Mouse (Mus musculus) neural tube, embryonic 13.5 days (tissue): Measurements from ENCODE around the gene Rab7b. TPM values are rescaled to one million over a fixed set of nuclear protein-coding genes. Genes with fewer than 3 reads are reported as not detected.

Experiments used
- ATAC-seq: fragments of 200-750 bp; cut with Nextera tagmentation; 2 replicates; pipeline ENCODE4 v1.8.0; 2017; ENCODE audit warnings: low read depth, mild to moderate bottlenecking, moderate TSS enrichment, moderate library complexity
- H3K27ac ChIP-seq: fragments of 300-500 bp; sonication (generic); replicated peaks from 2 replicates; pipeline ENCODE4 v1.5.1; 2015; ENCODE audit warnings: moderate library complexity, mild to moderate bottlenecking, inconsistent platforms
- H3K27me3 ChIP-seq: fragments of 300-500 bp; sonication (generic); 2 replicates; pipeline ENCODE4 v1.6.1; 2015; ENCODE audit warnings: mild to moderate bottlenecking, inconsistent platforms
- H3K36me3 ChIP-seq: fragments of 300-500 bp; sonication (generic); 2 replicates; pipeline ENCODE4 v1.6.1; 2015; ENCODE audit warnings: mild to moderate bottlenecking, inconsistent platforms
- H3K4me1 ChIP-seq: fragments of 300-500 bp; sonication (generic); replicated peaks from 2 replicates; pipeline ENCODE4 v1.6.1; 2015; ENCODE audit warnings: inconsistent platforms
- H3K4me2 ChIP-seq: fragments of 300-500 bp; sonication (generic); 2 replicates; pipeline ENCODE4 v1.6.1; 2015; ENCODE audit warnings: inconsistent platforms, mild to moderate bottlenecking, moderate library complexity
- H3K4me3 ChIP-seq: fragments of 300-500 bp; sonication (generic); 2 replicates; pipeline ENCODE4 v1.5.1; 2015; ENCODE audit warnings: mild to moderate bottlenecking, inconsistent platforms
- H3K9ac ChIP-seq: fragments of 300-500 bp; sonication (generic); 2 replicates; pipeline ENCODE4 v1.6.1; 2015; ENCODE audit warnings: moderate library complexity, mild to moderate bottlenecking, inconsistent platforms
- H3K9me3 ChIP-seq: fragments of 300-500 bp; sonication (generic); 2 replicates; pipeline ENCODE4 v1.6.1; 2016; ENCODE audit warnings: inconsistent platforms
- whole genome bisulfite sequencing: fragments of 180-500 bp; shearing (Covaris S2); methylation state at CpG from one replicate; pipeline ENCODE4 v1.1.7; 2015; 5-methylcytosine and 5-hydroxymethylcytosine counted together
- polyA plus RNA-seq: library from polyadenylated mRNA; unstranded; fragments of >200 nt; fragmentation: Nextera tagmentation; extraction: Ambion mirVana; gene quantifications from 2 replicates; pipeline ENCODE4 v1.2.1, GENCODE M21; 2015

The Rab7b gene
- polyA plus RNA-seq, 1 experiment from 2014 or later = 1.8 TPM

GRCm38 (mm10) chr1:131749706-131750545 is 61.4 kb downstream of the Rab7b start:
- no peak overlapping the region for H3K9ac ChIP-seq
- no peak overlapping the region for H3K4me3 ChIP-seq
- H3K36me3 ChIP-seq = no peaks in the 10 kb centered on the region
- WGBS = 75% methylated on average over 15 of the region's 15 CpGs
- H3K9me3 ChIP-seq = no peaks in the 10 kb centered on the region
- no peaks in the 10 kb centered on the region for H3K27me3 ChIP-seq
- H3K4me1 ChIP-seq = no peaks in the 10 kb centered on the region
- H3K4me2 ChIP-seq = no peak overlapping the region
- ATAC-seq = no peak
- H3K27ac ChIP-seq = no peak overlapping the region

- Histone ChIP-seq H3K4me2 (no peak overlapping the region), H3K9ac (no peak overlapping the region), H3K4me1 (no peaks in the 10 kb centered on the region), H3K4me3 (no peak overlapping the region), H3K9me3 (no peaks in the 10 kb centered on the region), H3K36me3 (no peaks in the 10 kb centered on the region), H3K27me3 (no peaks in the 10 kb centered on the region), H3K27ac (no peak overlapping the region)
- ATAC-seq = no peak
- WGBS = 75% methylated on average over 3 of the region's 3 CpGs
Observed at GRCm38 (mm10) chr1:131751181-131751890, 62.8 kb downstream of the Rab7b start.

- no peak overlapping the region for H3K4me3 ChIP-seq
- ATAC-seq = no peak
- WGBS = 65% methylated on average over 10 of the region's 10 CpGs
Observed at GRCm38 (mm10) chr1:131751891-131752311, 63.4 kb downstream of the Rab7b start.

GRCm38 (mm10) chr1:131754212-131754829 is 65.8 kb downstream of the Rab7b start:
- Histone ChIP-seq H3K27ac (no peak overlapping the region), H3K36me3 (no peaks in the 10 kb centered on the region), H3K4me1 (no peaks in the 10 kb centered on the region), H3K9me3 (no peaks in the 10 kb centered on the region), H3K9ac (no peak overlapping the region), H3K4me2 (no peak overlapping the region), H3K27me3 (no peaks in the 10 kb centered on the region), H3K4me3 (no peak overlapping the region)
- 84% methylated on average over 3 of the region's 3 CpGs for WGBS
- no peak for ATAC-seq

More at GRCm38 (mm10) chr1:131751891-131752311, 63.4 kb downstream of the Rab7b start:
- H3K9ac ChIP-seq = no peak overlapping the region
- no peak overlapping the region for H3K27ac ChIP-seq
- no peaks in the 10 kb centered on the region for H3K27me3 ChIP-seq
- no peak overlapping the region for H3K4me2 ChIP-seq
- H3K36me3 ChIP-seq = no peaks in the 10 kb centered on the region
- no peaks in the 10 kb centered on the region for H3K4me1 ChIP-seq
- H3K9me3 ChIP-seq = no peaks in the 10 kb centered on the region

GRCm38 (mm10) chr1:131754916-131755315 is 66.4 kb downstream of the Rab7b start:
- ATAC-seq = no peak
- H3K4me3 ChIP-seq = no peak overlapping the region
- H3K27ac ChIP-seq = no peak overlapping the region
- H3K9me3 ChIP-seq = no peaks in the 10 kb centered on the region
- no peaks in the 10 kb centered on the region for H3K36me3 ChIP-seq
- H3K9ac ChIP-seq = no peak overlapping the region
- no peaks in the 10 kb centered on the region for H3K27me3 ChIP-seq
- no peaks in the 10 kb centered on the region for H3K4me1 ChIP-seq
- WGBS = 94% methylated on average over 4 of the region's 4 CpGs
- H3K4me2 ChIP-seq = no peak overlapping the region

GRCm38 (mm10) chr1:131757211-131757610 is 68.7 kb downstream of the Rab7b start:
- 95% methylated on average over 6 of the region's 6 CpGs for WGBS
- Histone ChIP-seq H3K36me3 (no peaks in the 10 kb centered on the region), H3K4me1 (no peaks in the 10 kb centered on the region), H3K27ac (no peak overlapping the region), H3K4me3 (no peak overlapping the region), H3K9ac (no peak overlapping the region), H3K9me3 (no peaks in the 10 kb centered on the region), H3K27me3 (no peaks in the 10 kb centered on the region), H3K4me2 (no peak overlapping the region)
- ATAC-seq = no peak

GRCm38 (mm10) chr1:131758796-131759195 is 70.3 kb downstream of the Rab7b start:
- no peaks in the 10 kb centered on the region for H3K9me3 ChIP-seq
- no peak for ATAC-seq
- no peak overlapping the region for H3K27ac ChIP-seq
- H3K36me3 ChIP-seq = no peaks in the 10 kb centered on the region
- WGBS = 66% methylated on average over 7 of the region's 7 CpGs
- H3K4me2 ChIP-seq = no peak overlapping the region
- no peak overlapping the region for H3K9ac ChIP-seq
- no peak overlapping the region for H3K4me3 ChIP-seq
- no peaks in the 10 kb centered on the region for H3K4me1 ChIP-seq
- no peaks in the 10 kb centered on the region for H3K27me3 ChIP-seq

- H3K36me3 ChIP-seq = no peaks in the 10 kb centered on the region
- H3K27me3 ChIP-seq = no peaks in the 10 kb centered on the region
- no peak overlapping the region for H3K4me3 ChIP-seq
- H3K9me3 ChIP-seq = no peaks in the 10 kb centered on the region
- ATAC-seq = no peak
- no peak overlapping the region for H3K9ac ChIP-seq
- H3K4me1 ChIP-seq = no peaks in the 10 kb centered on the region
- WGBS = 75% methylated on average over 9 of the region's 9 CpGs
- H3K27ac ChIP-seq = no peak overlapping the region
- H3K4me2 ChIP-seq = no peak overlapping the region
Observed at GRCm38 (mm10) chr1:131759667-131760427, 71.4 kb downstream of the Rab7b start.

- no peak overlapping the region for H3K4me3 ChIP-seq
- ATAC-seq = no peak
Observed at GRCm38 (mm10) chr1:131760428-131760820, 71.9 kb downstream of the Rab7b start.

GRCm38 (mm10) chr1:131761079-131761831 is 72.8 kb downstream of the Rab7b start:
- Histone ChIP-seq H3K4me1 (no peaks in the 10 kb centered on the region; the same call in 1 of the 2 replicates), H3K36me3 (no peaks in the 10 kb centered on the region), H3K27ac (no peak overlapping the region), H3K9ac (no peak overlapping the region), H3K9me3 (no peaks in the 10 kb centered on the region), H3K4me3 (no peak overlapping the region), H3K4me2 (no peak overlapping the region), H3K27me3 (no peaks in the 10 kb centered on the region)
- no peak for ATAC-seq
- 86% methylated on average over 13 of the region's 13 CpGs for WGBS

More at GRCm38 (mm10) chr1:131760428-131760820, 71.9 kb downstream of the Rab7b start:
- H3K27me3 ChIP-seq = no peaks in the 10 kb centered on the region
- H3K9me3 ChIP-seq = no peaks in the 10 kb centered on the region
- no peaks in the 10 kb centered on the region for H3K36me3 ChIP-seq
- no peak overlapping the region for H3K27ac ChIP-seq
- H3K4me2 ChIP-seq = no peak overlapping the region
- no peaks in the 10 kb centered on the region; the same call in 1 of the 2 replicates for H3K4me1 ChIP-seq
- WGBS = 86% methylated on average over 3 of the region's 3 CpGs
- no peak overlapping the region for H3K9ac ChIP-seq

- Histone ChIP-seq H3K4me3 (no peak overlapping the region), H3K36me3 (no peaks in the 10 kb centered on the region), H3K4me2 (no peak overlapping the region), H3K9ac (no peak overlapping the region), H3K27ac (no peak overlapping the region), H3K27me3 (no peaks in the 10 kb centered on the region), H3K4me1 (no peaks in the 10 kb centered on the region; the same call in 1 of the 2 replicates), H3K9me3 (no peaks in the 10 kb centered on the region)
- ATAC-seq = no peak
- 65% methylated on average over 9 of the region's 9 CpGs for WGBS
Observed at GRCm38 (mm10) chr1:131763683-131764082, 75.2 kb downstream of the Rab7b start.
